Mouse (Mus musculus): Measurements from ENCODE around the gene Dera. TPM values are rescaled to one million over a fixed set of nuclear protein-coding genes. Genes with fewer than 3 reads are reported as not detected.
A peak's percentile ranks its signal among the peaks of the same experiment; 100 is the strongest.

Gene Dera
- total RNA-seq, 2 experiments from 2014 or later: 13.0 to 15.7 TPM

DNA sequence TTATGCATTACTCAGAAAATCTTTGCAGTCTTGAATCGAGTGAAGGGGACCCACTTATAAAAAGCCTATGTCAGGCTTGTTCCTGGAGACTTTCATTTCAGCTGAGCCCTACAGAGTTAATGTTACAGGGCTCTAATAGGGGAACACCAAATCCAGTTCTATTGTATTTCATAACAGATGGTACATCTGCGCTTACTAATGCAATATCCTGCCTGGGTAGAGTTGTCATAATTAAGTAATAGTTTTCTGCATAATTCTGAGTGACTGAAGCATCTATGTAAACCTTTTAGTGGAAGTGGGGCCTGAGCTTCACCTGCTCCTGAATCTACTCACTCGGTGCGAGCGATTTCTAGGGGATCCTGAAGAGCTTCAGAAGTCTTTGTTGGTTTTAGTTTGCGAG, 131.3 kb downstream of the Dera start:
- DNase-seq (ENCODE audit: low spot score in 2 of 2): no peak

DNA sequence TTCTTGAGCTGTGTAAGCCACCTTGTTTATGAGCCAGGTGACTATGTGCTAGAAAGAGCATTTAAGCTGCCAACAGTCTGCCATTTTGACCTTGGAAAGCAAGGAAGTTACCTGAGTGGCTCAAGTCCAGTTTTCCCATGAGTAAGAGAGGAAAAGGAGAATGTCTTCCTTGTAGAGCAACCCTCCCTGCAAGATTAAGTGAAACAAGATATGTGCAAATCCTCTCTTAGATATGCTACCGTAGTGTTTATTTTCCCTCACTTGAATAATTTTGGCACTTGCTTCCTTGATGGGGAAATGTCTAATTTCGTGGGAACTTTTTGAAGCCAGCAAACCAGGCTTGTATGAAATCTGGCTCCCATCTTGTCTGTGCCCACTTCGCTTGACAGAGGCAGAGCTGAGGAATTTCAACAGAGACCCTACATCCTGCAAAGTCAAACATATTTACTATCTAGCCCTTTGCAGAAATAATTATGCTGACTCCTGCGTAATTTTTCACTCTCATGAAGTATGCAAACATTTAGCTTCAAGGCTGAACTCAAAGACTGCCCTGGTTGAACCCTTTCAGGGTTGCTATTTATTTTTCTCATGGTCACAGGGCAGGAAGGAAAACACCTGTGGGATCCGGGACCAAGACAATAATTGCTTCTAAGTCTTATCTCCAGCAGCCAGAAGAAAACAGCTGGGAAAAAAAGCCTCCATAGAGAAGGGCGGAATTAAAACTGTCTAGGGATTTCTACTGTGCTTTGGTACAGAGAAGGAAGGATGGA, 132.0 kb downstream of the Dera start:
- DNase-seq (ENCODE audit: low spot score in 2 of 2): no peak

DNA sequence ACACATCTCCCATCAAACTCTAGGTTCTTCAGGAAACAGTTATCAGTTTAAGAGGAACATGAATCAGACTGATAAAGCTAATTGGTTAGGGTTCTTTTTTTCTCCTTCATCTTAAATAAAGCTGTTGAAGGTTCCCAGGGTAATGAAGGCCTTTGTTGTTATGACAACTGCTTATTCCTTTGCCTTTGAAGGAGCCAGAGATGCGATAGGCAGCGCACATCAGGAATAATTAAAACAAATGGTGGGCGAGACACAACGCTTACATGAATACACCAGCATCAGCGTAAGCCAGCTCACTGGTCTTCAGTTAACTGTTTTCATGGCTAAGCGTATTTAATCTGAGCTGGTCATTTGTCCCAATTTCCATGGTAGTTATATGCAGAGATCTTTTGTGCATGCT, 132.9 kb downstream of the Dera start:
- DNase-seq (ENCODE audit: low spot score in 2 of 2): no peak

- peak in 1 of 2 experiments; percentile 2 for DNase-seq (ENCODE audit: low spot score in 2 of 2)
These were observed 143.3 kb downstream of the Dera start for GRCm38 (mm10) chr6:137897671-137898070.

- no peak for DNase-seq (ENCODE audit: low spot score in 2 of 2)
These were observed 146.9 kb downstream of the Dera start for GRCm38 (mm10) chr6:137901255-137901654.

Other genes with a start within 250 kb of the Dera start
- gene Eps8, start 99.7 kb upstream of the Dera start, total RNA-seq (2021): 10 to 100 TPM; 19.5 to 20.9 TPM
- 100 to 1,000 TPM; 110 to 134 TPM for gene Strap, start 19.5 kb upstream of the Dera start, total RNA-seq (2021)

Measured in adrenal gland, adult 18-20 months (tissue).